Mouse (Mus musculus) spleen, adult 2 months (tissue): ENCODE measurements around the gene Mical2. TPM values are rescaled to one million over a fixed set of nuclear protein-coding genes. Genes with fewer than 3 reads are reported as not detected.

ENCODE experiments used
- DNase-seq, 2 experiments: peaks; one replicate each; pipeline versions ENCODE4 v3.0.0 to v3.0.0-alpha.2; 2012 to 2021; ENCODE audit warnings: low spot score in 2 of 2, low read depth in 1 of 2
- H3K27ac ChIP-seq: fragments of 200-500 bp; 2 replicates; pipeline ENCODE4 v1.5.1; 2012; ENCODE audit warnings: low read length, inconsistent platforms; ENCODE audit not compliant: insufficient read depth
- H3K27me3 ChIP-seq: fragments of 200-500 bp; 2 replicates; pipeline ENCODE4 v1.6.1; 2012; ENCODE audit warnings: mild to moderate bottlenecking, moderate library complexity, low read length, inconsistent platforms; ENCODE audit not compliant: control insufficient read depth, insufficient read depth
- H3K36me3 ChIP-seq: fragments of 200-500 bp; 2 replicates; pipeline ENCODE4 v1.6.1; 2012; ENCODE audit warnings: mild to moderate bottlenecking, low read length, inconsistent platforms; ENCODE audit not compliant: control insufficient read depth, insufficient read depth
- H3K4me1 ChIP-seq: fragments of 200-500 bp; 2 replicates; pipeline ENCODE4 v1.6.1; 2011; ENCODE audit warnings: inconsistent platforms; ENCODE audit not compliant: control insufficient read depth, insufficient read depth, insufficient read length
- H3K4me3 ChIP-seq: fragments of 200-500 bp; 2 replicates; pipeline ENCODE4 v1.5.1; 2011; ENCODE audit warnings: mild to moderate bottlenecking, inconsistent platforms; ENCODE audit not compliant: insufficient read depth, insufficient read length; ENCODE audit errors: extremely low read depth
- CTCF ChIP-seq: fragments of 200-500 bp; IDR thresholded peaks from 2 replicates; pipeline ENCODE4 v1.5.1; 2011; ENCODE audit warnings: mild to moderate bottlenecking, inconsistent platforms; ENCODE audit not compliant: insufficient read depth, insufficient read length, insufficient replicate concordance; ENCODE audit errors: extremely low read depth
- POLR2A ChIP-seq: fragments of 200-500 bp; IDR thresholded peaks from 2 replicates; pipeline ENCODE4 v1.6.1; 2011; ENCODE audit warnings: low read depth, low read length, inconsistent platforms
- WGBS: fragments of 180-500 bp; shearing (Covaris S2); methylation state at CpG from one replicate; pipeline ENCODE4 v1.1.7; 2018; 5-methylcytosine and 5-hydroxymethylcytosine counted together
- polyA plus RNA-seq: library from polyadenylated mRNA; depleted of rRNA; stranded (reverse); fragments of >200 nt; gene quantifications from 2 replicates; pipeline ENCODE4 v1.2.3, GENCODE M21; 2012

Mical2 gene
- polyA plus RNA-seq, 1 experiment, result 3.1 TPM

GRCm38 (mm10) chr7:112397786-112398185 is 172.1 kb downstream of the Mical2 start:
- whole genome bisulfite sequencing, result 88% methylated on average over 3 of the region's 3 CpGs
- no peak overlapping the region for H3K27ac ChIP-seq
- TF ChIP-seq CTCF (no peak), POLR2A (no peak)
- H3K27me3 ChIP-seq, result no peaks in the 10 kb centered on the region
- no peak for DNase-seq
- no peaks in the 10 kb centered on the region for H3K4me1 ChIP-seq
- H3K4me3 ChIP-seq, result no peak overlapping the region
- H3K36me3 ChIP-seq, result no peaks in the 10 kb centered on the region

GRCm38 (mm10) chr7:112399425-112400170 is 173.9 kb downstream of the Mical2 start:
- Histone ChIP-seq H3K4me1 (no peaks in the 10 kb centered on the region), H3K36me3 (no peaks in the 10 kb centered on the region), H3K27me3 (no peaks in the 10 kb centered on the region), H3K27ac (no peak overlapping the region), H3K4me3 (no peak overlapping the region)
- TF ChIP-seq CTCF (no peak), POLR2A (no peak)
- WGBS, result 86% methylated on average over 7 of the region's 7 CpGs
- no peak for DNase-seq

DNA sequence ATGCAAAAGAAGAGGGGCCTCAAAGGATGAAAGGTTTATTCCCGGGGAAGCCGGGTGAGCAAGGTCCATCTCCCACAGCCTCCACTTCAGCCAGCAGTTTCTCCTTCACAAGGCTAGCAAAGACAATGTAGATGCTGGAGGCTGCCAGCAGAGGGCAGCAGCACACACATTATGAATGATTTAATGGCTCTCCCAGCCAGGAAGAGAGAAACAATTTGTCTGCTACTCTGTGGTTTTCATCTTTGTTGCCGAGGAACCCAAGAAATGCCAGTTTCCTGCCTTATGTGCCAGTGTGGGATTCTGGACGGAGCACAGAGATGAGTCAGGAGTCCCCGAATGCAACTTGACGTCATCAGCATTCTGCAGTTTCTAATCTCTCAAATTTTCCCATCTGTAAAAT is 174.5 kb downstream of the Mical2 start:
- 41% methylated on average over 6 of the region's 6 CpGs for WGBS
- TF ChIP-seq CTCF, result peak; percentile 58; the same call in 1 of the 2 replicates
- no peak for TF ChIP-seq POLR2A
- no peak overlapping the region for H3K4me3 ChIP-seq
- H3K27ac ChIP-seq, result no peak overlapping the region
- DNase-seq, result peak in 1 of 2 experiments; percentile 25
- H3K36me3 ChIP-seq, result no peaks in the 10 kb centered on the region
- no peaks in the 10 kb centered on the region for H3K27me3 ChIP-seq
- H3K4me1 ChIP-seq, result no peaks in the 10 kb centered on the region

DNA sequence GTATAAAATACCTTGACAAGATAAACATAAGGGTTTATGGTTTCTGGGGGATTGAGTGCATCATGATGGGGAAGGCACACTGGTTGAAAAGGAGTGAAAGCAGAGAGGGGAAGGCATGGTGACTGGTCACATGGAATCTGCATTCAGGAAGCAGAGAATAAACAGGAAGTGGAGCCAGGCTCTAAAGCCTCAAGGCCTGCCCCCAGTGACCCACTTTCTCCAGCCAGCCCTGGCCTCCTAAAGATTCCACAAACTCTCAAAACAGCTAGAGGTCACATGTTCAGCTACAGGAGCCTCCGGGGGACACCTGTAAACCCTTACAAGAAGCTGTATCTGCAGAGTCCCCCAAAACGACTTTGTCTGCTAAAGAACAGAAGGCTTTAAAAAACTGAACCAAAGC is 179.4 kb downstream of the Mical2 start:
- Histone ChIP-seq H3K4me3 (no peak overlapping the region), H3K36me3 (no peaks in the 10 kb centered on the region), H3K4me1 (no peaks in the 10 kb centered on the region), H3K27me3 (no peaks in the 10 kb centered on the region), H3K27ac (no peak overlapping the region)
- TF ChIP-seq CTCF (no peak), POLR2A (no peak)
- WGBS, result 44% methylated on average over 2 of the region's 2 CpGs
- DNase-seq, result no peak

GRCm38 (mm10) chr7:112405578-112405977 is 179.9 kb downstream of the Mical2 start:
- Histone ChIP-seq H3K27me3 (no peaks in the 10 kb centered on the region), H3K27ac (no peak overlapping the region), H3K4me1 (no peaks in the 10 kb centered on the region), H3K4me3 (no peak overlapping the region), H3K36me3 (no peaks in the 10 kb centered on the region)
- DNase-seq, result no peak
- WGBS, result 55% methylated on average over 8 of the region's 8 CpGs
- no peak for TF ChIP-seq POLR2A
- TF ChIP-seq CTCF, result no peak

- Histone ChIP-seq H3K4me1 (no peaks in the 10 kb centered on the region), H3K36me3 (no peaks in the 10 kb centered on the region), H3K27ac (no peak overlapping the region), H3K27me3 (no peaks in the 10 kb centered on the region), H3K4me3 (no peak overlapping the region)
- WGBS, result 86% methylated on average over 7 of the region's 7 CpGs
- TF ChIP-seq CTCF (no peak), POLR2A (no peak)
- DNase-seq, result no peak
These were observed 181.9 kb downstream of the Mical2 start for GRCm38 (mm10) chr7:112407597-112407996.

DNA sequence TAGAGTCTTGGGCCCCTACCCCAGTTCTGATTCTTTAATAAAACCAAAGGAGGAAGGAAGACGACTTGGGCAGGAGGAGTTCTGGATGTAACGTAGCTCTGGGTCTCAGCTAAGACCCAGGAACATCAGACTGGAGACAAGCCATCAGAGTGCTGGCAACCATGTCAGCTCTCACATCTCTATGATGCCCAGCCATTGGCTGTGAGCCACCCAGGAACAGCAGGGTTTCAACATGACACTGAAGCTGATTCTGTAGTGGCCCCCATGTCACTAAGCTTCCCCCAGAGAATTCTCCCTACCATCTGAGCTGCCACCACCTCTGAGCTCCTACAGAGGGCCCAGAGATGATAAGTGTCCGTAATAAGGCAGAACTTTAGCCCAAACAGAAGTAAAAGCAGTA is 184.3 kb downstream of the Mical2 start:
- Histone ChIP-seq H3K4me1 (no peaks in the 10 kb centered on the region), H3K4me3 (no peak overlapping the region), H3K27ac (no peak overlapping the region), H3K27me3 (no peaks in the 10 kb centered on the region), H3K36me3 (no peaks in the 10 kb centered on the region)
- 67% methylated on average over 3 of the region's 3 CpGs for WGBS
- no peak for DNase-seq
- TF ChIP-seq POLR2A, result no peak
- no peak for TF ChIP-seq CTCF
